Mouse (Mus musculus): ENCODE results near the gene Zfp600. TPM values are rescaled to one million over a fixed set of nuclear protein-coding genes. Genes with fewer than 3 reads are reported as not detected.
A peak's percentile ranks its signal among the peaks of the same experiment; 100 is the strongest.
"Not testable (repeated sequence)": the region's sequence is repeated elsewhere in the genome, so short reads cannot be mapped to it uniquely, and the experiment has no call there.

The Zfp600 gene
- polyA plus RNA-seq (2014; fragmentation: Nextera tagmentation; extraction: Ambion mirVana): not detected in 2 replicates

DNA sequence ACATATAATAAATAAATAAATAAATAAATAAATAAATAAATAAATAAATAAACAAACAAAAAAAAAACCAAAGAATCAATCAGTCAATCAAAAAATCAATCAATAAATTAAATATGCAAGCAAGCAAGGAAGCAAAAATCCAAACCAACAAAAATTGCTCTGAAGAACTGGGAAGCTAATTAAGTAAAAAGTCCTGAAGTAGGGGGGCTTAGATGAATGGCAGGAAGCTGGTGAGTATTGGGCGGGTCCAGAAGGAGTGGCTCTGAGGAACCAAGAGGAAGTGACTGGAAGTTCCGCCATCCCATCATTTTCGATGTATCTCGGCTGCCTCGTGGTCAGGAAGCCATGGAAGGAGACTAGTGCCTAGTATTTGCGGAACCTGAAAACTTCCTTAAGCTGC is at the start of gene Zfp600:
TSS of gene Zfp600 (plus strand) at position 301 of the 400 bp plus-strand sequence.
- not testable (repeated sequence) for H3K9ac ChIP-seq (ENCODE audit: low read depth, low read length); H3K4me1 ChIP-seq (ENCODE audit: control insufficient read depth, insufficient read depth, low read length); H3K4me3 ChIP-seq (ENCODE audit: low read length); ATAC-seq (ENCODE audit: low FRiP score, low TSS enrichment); H3K4me2 ChIP-seq (replicated peaks; ENCODE audit: low read depth, low read length); H3K9me3 ChIP-seq (ENCODE audit: control insufficient read depth, low read length); H3K27me3 ChIP-seq (ENCODE audit: control insufficient read depth, insufficient read depth, low read length); H3K36me3 ChIP-seq (ENCODE audit: control insufficient read depth, insufficient read depth, low read length); H3K27ac ChIP-seq (ENCODE audit: low read depth, low read length)
- no CpG with 5 or more reads among the region's 6 CpGs for WGBS

DNA sequence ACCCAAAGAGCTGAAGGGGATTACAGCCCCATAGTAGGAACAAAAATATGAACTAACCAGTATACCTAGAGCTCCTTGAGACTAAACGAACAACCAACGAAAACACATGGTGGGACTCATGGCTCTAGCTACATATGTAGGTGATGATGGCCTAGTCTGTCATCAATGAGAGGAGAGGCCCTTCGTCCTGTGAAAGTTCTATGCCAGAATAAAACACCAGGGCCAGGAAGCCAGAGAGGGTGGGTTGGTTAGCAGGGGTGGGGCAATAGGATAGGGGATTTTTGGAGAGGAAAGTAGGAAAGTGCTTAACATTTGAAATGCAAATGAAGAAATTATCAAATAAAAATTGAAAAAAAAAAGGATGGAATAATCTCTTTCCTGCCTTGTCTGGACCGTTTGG is 6.3 kb downstream of the Zfp600 start:
- WGBS: 87% methylated on average over 2 of the region's 4 CpGs
- H3K4me2 ChIP-seq (replicated peaks; ENCODE audit: low read depth, low read length); H3K4me1 ChIP-seq (ENCODE audit: control insufficient read depth, insufficient read depth, low read length); H3K9me3 ChIP-seq (ENCODE audit: control insufficient read depth, low read length); ATAC-seq (ENCODE audit: low FRiP score, low TSS enrichment); H3K36me3 ChIP-seq (ENCODE audit: control insufficient read depth, insufficient read depth, low read length); H3K27me3 ChIP-seq (ENCODE audit: control insufficient read depth, insufficient read depth, low read length); H3K4me3 ChIP-seq (ENCODE audit: low read length); H3K9ac ChIP-seq (ENCODE audit: low read depth, low read length); H3K27ac ChIP-seq (ENCODE audit: low read depth, low read length): not testable (repeated sequence)

DNA sequence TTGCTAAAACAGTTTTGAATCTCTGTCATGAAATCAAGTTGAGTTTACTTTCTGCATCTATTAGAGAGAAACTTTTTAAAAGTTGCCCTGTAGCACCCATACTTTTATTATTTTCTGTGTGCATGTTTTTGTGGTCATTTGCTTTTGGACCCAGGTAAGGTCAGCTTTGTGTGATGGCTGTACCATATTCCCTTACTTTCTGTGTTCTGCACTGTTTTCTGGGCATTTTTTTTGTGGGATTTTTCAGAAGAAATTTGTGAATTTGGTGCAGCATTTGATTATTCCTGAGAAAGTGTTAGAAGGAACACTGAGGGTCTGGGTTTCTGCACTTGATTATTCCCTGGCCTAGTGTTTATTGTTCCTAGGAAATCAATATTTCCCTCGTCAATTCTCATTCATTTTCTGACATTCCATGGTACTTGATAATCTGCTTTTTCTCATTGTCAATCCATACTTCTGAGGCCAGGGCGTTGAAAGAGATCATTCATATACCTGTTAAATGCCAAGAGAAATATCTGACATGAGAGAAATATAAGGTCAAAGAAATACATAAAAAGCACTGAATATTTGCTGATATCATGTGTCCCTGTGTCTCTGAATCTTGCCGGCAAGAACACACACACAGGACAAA is 10.7 kb downstream of the Zfp600 start:
- not testable (repeated sequence) for H3K36me3 ChIP-seq (ENCODE audit: control insufficient read depth, insufficient read depth, low read length); H3K9ac ChIP-seq (ENCODE audit: low read depth, low read length); H3K9me3 ChIP-seq (ENCODE audit: control insufficient read depth, low read length); H3K4me1 ChIP-seq (ENCODE audit: control insufficient read depth, insufficient read depth, low read length); ATAC-seq (ENCODE audit: low FRiP score, low TSS enrichment); H3K27me3 ChIP-seq (ENCODE audit: control insufficient read depth, insufficient read depth, low read length); H3K4me3 ChIP-seq (ENCODE audit: low read length); H3K27ac ChIP-seq (ENCODE audit: low read depth, low read length); H3K4me2 ChIP-seq (replicated peaks; ENCODE audit: low read depth, low read length)
- 80% methylated on average over 3 of the region's 3 CpGs for WGBS

DNA sequence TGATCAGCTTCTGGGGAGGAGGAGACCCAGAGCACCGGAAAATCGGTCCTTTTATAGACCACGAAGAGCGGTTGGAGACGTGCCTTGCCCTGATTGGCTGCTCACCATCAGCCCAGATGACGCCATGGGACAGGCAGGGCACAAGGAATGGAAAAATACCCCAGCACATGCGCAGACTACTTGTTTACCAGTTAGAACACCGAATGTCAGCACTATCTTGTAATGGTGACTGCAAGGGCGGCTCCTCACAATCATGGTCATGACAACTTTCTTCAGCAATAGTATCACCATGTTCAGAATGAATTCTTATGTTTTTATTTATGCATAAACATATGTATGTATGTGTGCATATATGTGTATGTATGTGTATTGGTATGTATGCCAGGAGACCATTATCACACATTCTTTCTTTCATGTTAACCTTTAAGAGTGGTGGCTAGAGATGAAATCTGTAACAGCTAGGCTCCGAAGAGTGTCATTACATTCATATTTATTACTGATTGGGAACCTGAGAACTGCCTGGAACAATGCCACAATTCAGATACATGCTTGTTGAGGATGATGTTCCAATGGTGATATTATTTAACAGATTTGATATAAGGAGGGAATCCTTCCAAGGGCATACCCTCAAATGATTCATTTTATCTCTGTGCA is 11.4 kb downstream of the Zfp600 start:
- 0 out of 2 replicates have a peak, but pooled peaks have one; percentile 60 for ATAC-seq (ENCODE audit: low FRiP score, low TSS enrichment)
- 80% methylated on average over 10 of the region's 10 CpGs for WGBS
- not testable (repeated sequence) for H3K4me3 ChIP-seq (ENCODE audit: low read length)

DNA sequence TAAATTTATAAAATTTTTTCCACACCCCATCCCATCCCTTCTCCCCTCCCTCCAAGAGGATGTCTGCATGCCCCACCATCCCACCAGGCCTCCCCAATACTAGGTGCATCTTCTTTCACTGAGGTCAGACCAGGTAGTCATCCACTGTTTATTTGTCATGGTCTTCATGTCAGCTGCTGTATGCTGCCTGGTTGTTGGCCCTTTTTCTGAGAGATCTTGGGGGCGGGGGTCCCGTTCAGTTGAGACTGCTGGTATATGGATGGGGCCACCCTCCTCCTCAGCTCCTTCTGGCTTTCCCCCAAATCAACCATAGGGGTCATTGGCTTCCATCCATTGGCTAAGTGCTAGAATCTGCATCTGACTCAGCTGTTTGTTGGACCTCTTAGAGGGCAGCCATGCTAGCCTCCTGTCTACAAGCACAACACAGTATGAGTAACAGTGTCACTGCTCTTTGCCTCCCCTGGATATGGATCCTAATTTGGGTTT is 12.1 kb downstream of the Zfp600 start:
- H3K27me3 ChIP-seq (ENCODE audit: control insufficient read depth, insufficient read depth, low read length); H3K4me3 ChIP-seq (ENCODE audit: low read length); H3K4me1 ChIP-seq (ENCODE audit: control insufficient read depth, insufficient read depth, low read length); H3K27ac ChIP-seq (ENCODE audit: low read depth, low read length); H3K36me3 ChIP-seq (ENCODE audit: control insufficient read depth, insufficient read depth, low read length); H3K9ac ChIP-seq (ENCODE audit: low read depth, low read length); H3K4me2 ChIP-seq (replicated peaks; ENCODE audit: low read depth, low read length): not testable (repeated sequence)
- ATAC-seq (ENCODE audit: low FRiP score, low TSS enrichment): peak; percentile 69; the same call in 1 of the 2 replicates
- no CpG with 5 or more reads among the region's 2 CpGs for WGBS
- H3K9me3 ChIP-seq (ENCODE audit: control insufficient read depth, low read length): peaks cover 15% of the 10 kb centered on the region

More for the DNA sequence above, 11.4 kb downstream of the Zfp600 start:
- H3K36me3 ChIP-seq (ENCODE audit: control insufficient read depth, insufficient read depth, low read length); H3K9ac ChIP-seq (ENCODE audit: low read depth, low read length); H3K4me1 ChIP-seq (ENCODE audit: control insufficient read depth, insufficient read depth, low read length); H3K27ac ChIP-seq (ENCODE audit: low read depth, low read length); H3K9me3 ChIP-seq (ENCODE audit: control insufficient read depth, low read length); H3K27me3 ChIP-seq (ENCODE audit: control insufficient read depth, insufficient read depth, low read length); H3K4me2 ChIP-seq (replicated peaks; ENCODE audit: low read depth, low read length): not testable (repeated sequence)

DNA sequence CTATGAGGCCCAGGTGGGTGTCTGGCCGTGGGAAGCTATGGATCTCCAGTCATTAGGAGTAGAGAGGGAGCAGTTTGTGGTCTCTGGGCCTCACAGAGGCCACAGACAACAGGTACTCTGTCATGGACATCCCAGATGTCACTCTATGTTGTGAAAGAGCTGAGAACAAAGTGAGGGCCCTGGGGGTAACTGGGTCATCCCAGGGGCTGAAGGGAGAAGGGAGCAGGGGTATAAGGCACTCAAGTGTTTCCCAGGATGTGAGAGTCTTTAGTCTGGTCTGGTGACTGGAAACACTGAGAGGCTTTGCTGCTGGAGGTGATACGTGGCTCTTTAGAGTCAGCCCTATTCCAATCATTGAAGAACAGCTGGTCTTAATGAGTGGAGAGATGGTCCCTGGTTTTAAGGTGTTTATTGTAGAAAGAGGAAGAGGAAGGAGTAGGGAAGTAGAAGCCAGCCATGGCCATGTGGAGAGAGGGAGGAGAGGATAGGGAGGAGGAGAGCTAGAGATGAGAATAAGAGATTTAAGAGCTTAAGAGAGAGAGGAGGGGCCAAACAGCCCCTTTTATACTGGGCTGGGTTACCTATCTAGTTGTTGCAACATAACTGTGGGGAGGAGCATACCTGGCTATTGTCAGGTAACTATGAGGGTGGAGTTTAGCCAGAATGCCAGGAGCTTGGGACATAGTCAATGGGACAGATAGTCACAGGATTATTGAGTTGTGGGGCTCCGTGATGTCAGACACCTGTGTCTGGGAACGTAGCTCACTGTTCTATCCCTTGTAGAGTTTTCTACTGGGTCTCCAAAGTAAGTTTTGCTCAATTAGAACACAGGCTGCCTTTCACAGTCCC is 17.0 kb downstream of the Zfp600 start:
- H3K36me3 ChIP-seq (ENCODE audit: control insufficient read depth, insufficient read depth, low read length); H3K4me3 ChIP-seq (ENCODE audit: low read length); H3K4me1 ChIP-seq (ENCODE audit: control insufficient read depth, insufficient read depth, low read length); H3K9me3 ChIP-seq (ENCODE audit: control insufficient read depth, low read length); H3K27ac ChIP-seq (ENCODE audit: low read depth, low read length); H3K27me3 ChIP-seq (ENCODE audit: control insufficient read depth, insufficient read depth, low read length); H3K4me2 ChIP-seq (replicated peaks; ENCODE audit: low read depth, low read length); H3K9ac ChIP-seq (ENCODE audit: low read depth, low read length): not testable (repeated sequence)
- peak; percentile 64; the same call in 1 of the 2 replicates for ATAC-seq (ENCODE audit: low FRiP score, low TSS enrichment)
- 65% methylated on average over 3 of the region's 4 CpGs for WGBS

DNA sequence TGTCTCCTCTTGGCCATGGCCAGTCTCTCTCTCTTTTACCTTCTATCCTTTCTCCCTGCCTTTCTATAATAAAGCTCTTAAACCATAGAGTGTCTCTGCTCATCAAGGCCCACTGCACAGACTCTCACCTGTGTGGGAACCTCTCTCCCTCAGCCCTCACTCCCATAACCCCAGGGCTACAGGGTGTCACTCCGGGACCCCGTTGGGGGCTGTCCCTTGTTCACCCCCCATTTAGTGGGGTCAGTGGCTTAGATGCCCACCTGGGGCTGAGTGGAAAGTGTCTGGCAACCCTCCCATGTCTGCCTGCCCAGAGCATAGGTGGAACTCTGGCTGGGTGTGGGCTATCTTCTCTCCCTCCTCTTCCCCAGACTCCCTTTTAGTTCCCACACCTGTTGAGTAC is 47.7 kb downstream of the Zfp600 start:
- 84% methylated on average over 2 of the region's 2 CpGs for WGBS
- H3K9me3 ChIP-seq (ENCODE audit: control insufficient read depth, low read length); ATAC-seq (ENCODE audit: low FRiP score, low TSS enrichment); H3K27ac ChIP-seq (ENCODE audit: low read depth, low read length); H3K4me1 ChIP-seq (ENCODE audit: control insufficient read depth, insufficient read depth, low read length); H3K9ac ChIP-seq (ENCODE audit: low read depth, low read length); H3K4me3 ChIP-seq (ENCODE audit: low read length); H3K36me3 ChIP-seq (ENCODE audit: control insufficient read depth, insufficient read depth, low read length); H3K27me3 ChIP-seq (ENCODE audit: control insufficient read depth, insufficient read depth, low read length); H3K4me2 ChIP-seq (replicated peaks; ENCODE audit: low read depth, low read length): not testable (repeated sequence)

DNA sequence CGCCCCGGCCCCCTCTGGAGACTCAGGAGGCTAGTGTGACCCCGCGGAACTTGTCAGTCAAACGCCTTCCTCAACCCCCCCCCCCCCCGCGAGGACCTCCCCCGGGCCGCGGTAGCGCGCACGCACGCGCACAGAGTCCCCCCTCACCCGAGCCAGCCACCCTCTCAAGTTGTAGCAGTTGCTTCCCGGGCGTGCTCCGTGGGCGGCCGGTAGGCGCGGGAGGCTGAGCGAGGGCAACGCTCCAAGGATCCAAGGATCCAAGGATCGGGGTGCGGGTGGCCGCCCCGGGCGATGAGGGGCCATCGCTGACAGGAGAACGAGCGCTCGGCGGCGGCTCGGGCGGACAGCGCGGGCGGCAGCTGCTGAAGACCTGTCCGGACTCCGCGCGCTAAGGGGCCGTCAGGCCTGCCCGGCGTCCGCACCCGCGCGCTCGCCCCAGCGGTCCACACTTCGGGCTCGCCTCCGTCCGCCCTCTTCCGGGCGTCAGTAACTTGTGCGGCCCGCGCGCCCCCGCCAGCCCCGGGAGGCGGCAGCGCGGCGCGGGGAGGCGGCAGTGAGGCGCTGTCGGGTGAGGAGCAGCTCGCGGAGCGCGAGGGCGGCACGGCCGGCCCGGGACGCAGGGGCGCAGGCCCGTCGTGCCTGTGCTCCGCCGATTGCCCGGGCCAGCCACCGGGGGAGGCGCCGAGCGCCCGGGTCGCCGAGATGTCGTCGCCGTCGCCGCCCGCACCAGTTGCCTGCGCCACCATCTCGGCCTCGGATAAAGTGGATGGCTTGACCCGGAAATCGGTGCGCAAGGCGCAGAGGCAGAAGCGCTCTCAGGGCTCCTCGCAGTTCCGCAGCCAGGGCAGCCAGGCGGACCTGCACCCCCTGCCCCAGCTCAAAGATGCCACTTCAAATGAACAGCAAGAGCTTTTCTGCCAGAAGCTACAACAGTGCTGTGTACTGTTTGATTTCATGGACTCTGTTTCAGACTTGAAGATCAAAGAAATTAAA is 82.9 kb downstream of the Zfp600 start:
- H3K4me3 ChIP-seq (ENCODE audit: low read length); H3K4me1 ChIP-seq (ENCODE audit: control insufficient read depth, insufficient read depth, low read length); H3K9ac ChIP-seq (ENCODE audit: low read depth, low read length); H3K27me3 ChIP-seq (ENCODE audit: control insufficient read depth, insufficient read depth, low read length); H3K36me3 ChIP-seq (ENCODE audit: control insufficient read depth, insufficient read depth, low read length); H3K4me2 ChIP-seq (replicated peaks; ENCODE audit: low read depth, low read length); H3K27ac ChIP-seq (ENCODE audit: low read depth, low read length); H3K9me3 ChIP-seq (ENCODE audit: control insufficient read depth, low read length): not testable (repeated sequence)
- WGBS: 10% methylated on average over 3 of the region's 113 CpGs
- ATAC-seq (ENCODE audit: low FRiP score, low TSS enrichment): peak; percentile 99
